ENCODE assay signal across 22 mouse cellular contexts in the genomic region with DNA sequence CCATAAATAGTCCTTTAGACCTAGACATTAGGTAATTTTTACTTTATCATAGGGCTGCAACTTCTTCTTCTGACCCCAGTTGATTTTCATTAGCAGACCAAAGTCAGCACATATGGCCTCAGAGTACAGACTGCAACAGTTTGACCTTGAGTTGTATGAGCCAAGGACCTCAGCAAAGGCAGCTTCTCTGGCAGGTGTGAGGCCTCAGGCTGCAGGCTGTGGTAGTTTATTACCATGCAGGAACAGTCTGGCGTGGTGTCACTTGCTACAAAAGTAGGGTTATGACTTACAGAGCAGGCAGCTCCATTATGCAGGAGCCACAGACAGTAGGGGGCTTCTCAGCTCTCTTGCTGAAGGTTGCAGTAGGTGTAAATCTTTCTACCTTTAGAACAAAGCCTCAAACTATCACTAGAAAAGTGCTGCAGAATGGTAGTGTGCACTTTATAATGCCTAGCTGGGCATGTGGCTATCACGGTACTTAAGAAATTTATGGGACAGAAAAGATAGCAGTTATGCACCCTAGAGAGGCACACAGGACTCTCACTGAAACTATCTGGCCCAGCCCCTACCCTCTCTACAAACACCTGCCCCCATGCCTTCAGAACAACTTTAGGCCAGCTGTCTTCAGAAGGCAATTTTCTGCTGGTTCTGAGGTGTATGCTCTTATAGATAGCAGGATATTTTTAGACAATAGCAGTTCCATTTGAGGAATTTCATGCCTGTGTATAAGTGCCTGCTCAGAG.
A peak's percentile ranks its signal among the peaks of the same experiment; 100 is the strongest.
DNase-seq lines count a peak whose midpoint lies in the region; ATAC-seq lines count a peak whose summit lies in the region.
"Had no signal": no experiment of that assay in that cellular context is flagged by ENCODE, and none has a peak within 500 bp of the region (broad histone marks: within the 10 kb centered on the region; RNA-seq: fewer than 3 reads in every experiment).

No protein-coding gene starts in this region.

- no peaks in the 10 kb centered on the region for H3K4me1 ChIP-seq in hindbrain, embryonic 16.5 days (ENCODE audit: control insufficient read depth, insufficient read depth, low read depth, low read length)
- H3K4me1 ChIP-seq in hindbrain, embryonic 11.5 days (replicated peaks; ENCODE audit: control insufficient read depth, insufficient read depth, low read length), result no peaks in the 10 kb centered on the region
- H3K4me1 ChIP-seq: embryonic facial prominence, embryonic 10.5 days; hindbrain, embryonic 12.5 days; limb, embryonic 10.5 days; midbrain, embryonic 10.5 days; neural tube, embryonic 15.5 days had no signal

- no peaks in the 10 kb centered on the region for H3K9me3 ChIP-seq in hindbrain, embryonic 16.5 days (ENCODE audit: control insufficient read depth, low read length)
- no peaks in the 10 kb centered on the region for H3K9me3 ChIP-seq in hindbrain, embryonic 11.5 days (ENCODE audit: control insufficient read depth, low read length)
- H3K9me3 ChIP-seq: embryonic facial prominence, embryonic 10.5 days; hindbrain, embryonic 12.5 days; limb, embryonic 10.5 days; midbrain, embryonic 10.5 days; neural tube, embryonic 15.5 days had no signal

- peak; percentile 12 to 15 for DNase-seq in cerebellum, postnatal 25 days
- DNase-seq in hindbrain, embryonic 11.5 days (ENCODE audit: low spot score), result no peak
- DNase-seq in brain, adult 2 months (ENCODE audit: low read depth, low spot score), result peak; percentile 16
- peak; percentile 7 to 22 for DNase-seq in kidney, adult 8-10 months
- DNase-seq in spleen, adult 18-20 months, result no peak
- no peak for DNase-seq in frontal cortex, postnatal 10 days (ENCODE audit: low spot score in 2 of 2)
- DNase-seq: adrenal gland, adult 8-10 months; B cell, adult 2 months; lung, adult 2 months; lung, postnatal 4 days; right cerebral cortex, postnatal 25 days had no signal

- no peak overlapping the region for H3K9ac ChIP-seq in hindbrain, embryonic 16.5 days (ENCODE audit: low read depth, low read length)
- no peak overlapping the region for H3K9ac ChIP-seq in hindbrain, embryonic 11.5 days (ENCODE audit: low read depth, low read length)
- H3K9ac ChIP-seq: hindbrain, embryonic 12.5 days; neural tube, embryonic 15.5 days had no signal

- H3K4me3 ChIP-seq in hindbrain, embryonic 16.5 days (ENCODE audit: low read length), result no peak overlapping the region
- H3K4me3 ChIP-seq in hindbrain, embryonic 11.5 days (ENCODE audit: low read depth, low read length), result no peak overlapping the region
- H3K4me3 ChIP-seq: embryonic facial prominence, embryonic 10.5 days; erythroblast, embryonic 14.5 days; hindbrain, embryonic 12.5 days; limb, embryonic 10.5 days; midbrain, embryonic 10.5 days; neural tube, embryonic 15.5 days had no signal

- H3K27ac ChIP-seq in hindbrain, embryonic 16.5 days (ENCODE audit: low read depth, low read length), result no peak overlapping the region
- no peak overlapping the region for H3K27ac ChIP-seq in hindbrain, embryonic 11.5 days (ENCODE audit: low read depth, low read length)
- H3K27ac ChIP-seq: embryonic facial prominence, embryonic 10.5 days; hindbrain, embryonic 12.5 days; limb, embryonic 10.5 days; midbrain, embryonic 10.5 days; neural tube, embryonic 15.5 days; stomach, postnatal 0 days had no signal

- ATAC-seq in cerebellum, adult (ENCODE audit: insufficient number of reproducible peaks, low FRiP score, low TSS enrichment), result no peak
- ATAC-seq in hindbrain, embryonic 16.5 days, result 0 out of 2 replicates have a peak, but pooled peaks have one; percentile 45
- ATAC-seq in hindbrain, embryonic 11.5 days (ENCODE audit: low FRiP score), result no peak
- ATAC-seq: forebrain, embryonic 14.5 days had no signal

- no peak overlapping the region for H3K4me2 ChIP-seq in hindbrain, embryonic 16.5 days (ENCODE audit: low read length)
- no peak overlapping the region for H3K4me2 ChIP-seq in hindbrain, embryonic 11.5 days (replicated peaks; ENCODE audit: low read depth, low read length)
- H3K4me2 ChIP-seq: hindbrain, embryonic 12.5 days; liver, embryonic 11.5 days; neural tube, embryonic 15.5 days had no signal

- H3K27me3 ChIP-seq in hindbrain, embryonic 16.5 days (replicated peaks; ENCODE audit: control insufficient read depth, insufficient read depth, low read length), result no peaks in the 10 kb centered on the region
- H3K27me3 ChIP-seq in hindbrain, embryonic 11.5 days (ENCODE audit: control insufficient read depth, insufficient read depth, low read length), result no peaks in the 10 kb centered on the region
- H3K27me3 ChIP-seq: hindbrain, embryonic 12.5 days; neural tube, embryonic 15.5 days had no signal

- WGBS in hindbrain, embryonic 16.5 days, result 68% methylated on average over 2 of the region's 2 CpGs
- WGBS in hindbrain, embryonic 11.5 days, result 72% methylated on average over 2 of the region's 2 CpGs

- no peaks in the 10 kb centered on the region for H3K36me3 ChIP-seq in hindbrain, embryonic 16.5 days (ENCODE audit: control insufficient read depth, insufficient read depth, low read length)
- H3K36me3 ChIP-seq in hindbrain, embryonic 11.5 days (ENCODE audit: control insufficient read depth, insufficient read depth, low read length), result no peaks in the 10 kb centered on the region
- H3K36me3 ChIP-seq: embryonic facial prominence, embryonic 10.5 days; hindbrain, embryonic 12.5 days; limb, embryonic 10.5 days; midbrain, embryonic 10.5 days; neural tube, embryonic 15.5 days had no signal

Comparison
In these comparisons a context has a peak if more than half of its experiments do, and no peak if none do; other contexts are left out.
1. DNase-seq: peak in cerebellum, postnatal 25 days (2 of 2), brain, adult 2 months (single experiment) and kidney, adult 8-10 months (2 of 2); none in hindbrain, embryonic 11.5 days (single experiment), spleen, adult 18-20 months (0 of 2) and frontal cortex, postnatal 10 days (0 of 2).